Mouse (Mus musculus) R1 (cell line): ENCODE results near the gene Allc.

ENCODE experiments used
- DNase-seq: peaks from one replicate; pipeline ENCODE4 v3.0.0-alpha.2; 2018; ENCODE audit warnings: low read depth, low spot score

Gene Allc

GRCm38 (mm10) chr12:28582423-28582822 lies at the start of gene Allc:
TSS of gene Allc (minus strand) at chr12:28582523.
- no peak for DNase-seq

DNA sequence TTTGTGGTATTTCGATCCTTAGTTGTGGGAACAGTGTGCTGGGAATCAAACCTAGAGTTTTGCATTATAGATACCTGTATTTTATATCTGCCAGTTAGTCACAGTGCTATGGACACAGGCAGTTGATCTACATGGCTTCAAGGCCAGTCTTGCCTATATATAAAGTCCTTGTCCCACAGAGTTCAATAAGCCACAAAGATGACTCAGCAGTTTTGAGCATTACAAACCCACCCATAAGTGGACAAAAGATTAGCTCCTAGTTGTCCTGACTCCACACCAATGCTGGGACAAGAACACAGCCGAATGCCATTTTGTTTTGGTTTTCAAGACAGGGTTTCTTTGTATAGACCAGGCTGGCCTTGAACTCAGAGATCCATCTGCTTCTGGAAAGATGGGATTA lies 46.1 kb upstream of the Allc start:
- DNase-seq, result peak; percentile 58

GRCm38 (mm10) chr12:28627092-28627491 lies 44.8 kb upstream of the Allc start:
- peak; percentile 18 for DNase-seq

GRCm38 (mm10) chr12:28625407-28625806 lies 43.1 kb upstream of the Allc start:
- DNase-seq, result no peak

DNA sequence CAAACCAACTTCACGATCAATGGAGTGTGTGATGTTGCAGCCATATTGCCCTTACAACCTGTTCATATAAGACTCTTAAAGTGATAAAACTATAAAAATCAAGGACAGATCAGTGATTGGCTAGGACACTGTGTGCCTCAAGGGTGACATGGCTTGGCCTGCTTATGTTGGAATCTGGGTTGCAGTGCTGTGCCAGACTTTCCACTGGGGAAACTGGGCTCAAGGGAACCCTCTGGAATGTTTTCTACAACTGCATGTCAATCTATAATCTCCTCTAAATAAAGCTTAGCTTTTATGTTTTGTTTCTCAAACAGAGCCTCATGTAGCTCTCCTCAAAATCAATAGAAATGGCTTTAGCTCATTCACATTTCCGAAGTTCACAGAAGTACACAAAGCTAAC lies 41.9 kb upstream of the Allc start:
- DNase-seq, result no peak

DNA sequence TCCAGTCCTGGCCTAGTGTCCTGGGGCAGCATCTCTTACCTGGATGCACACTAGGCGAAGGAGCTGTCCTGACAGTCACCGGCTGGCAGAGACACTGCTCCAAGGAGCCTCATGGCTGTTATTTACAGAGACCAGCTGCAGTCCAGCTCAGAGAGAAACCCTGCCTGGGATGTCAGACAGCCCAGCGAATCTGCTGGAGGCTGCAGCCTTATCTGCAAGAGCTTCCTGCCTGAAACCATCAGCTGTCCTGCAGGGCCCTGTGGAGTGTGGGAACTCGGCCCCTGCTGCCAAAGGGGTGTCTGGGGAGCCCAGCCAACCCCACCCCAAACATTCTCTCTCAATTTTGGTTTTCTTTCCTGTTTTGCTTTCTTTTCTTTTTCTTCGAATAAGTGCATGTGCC lies 40.9 kb upstream of the Allc start, which contains the start of gene Colec11:
Colec11 (minus strand) TSS at position 183 of the 400 bp plus-strand sequence.
- DNase-seq, result no peak

DNA sequence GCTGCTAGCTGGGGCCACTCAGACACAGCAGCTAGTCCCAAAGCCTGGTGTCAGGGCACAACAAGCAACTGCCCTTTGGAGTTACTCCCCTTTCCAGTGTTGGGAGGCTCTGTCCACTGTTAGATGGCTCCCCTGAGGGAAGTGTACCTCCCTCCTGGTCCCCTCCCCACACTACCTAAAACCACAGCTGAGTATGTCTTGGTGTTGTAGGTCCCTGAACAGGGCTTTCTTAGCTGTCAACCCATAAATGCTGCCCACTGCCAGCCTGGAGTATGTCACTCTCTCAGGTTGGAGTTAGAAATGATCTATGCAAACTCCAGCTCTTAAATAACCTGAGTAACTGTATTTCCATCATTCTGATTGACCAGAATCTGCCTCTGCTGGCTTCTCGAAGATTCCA lies 40.3 kb upstream of the Allc start:
- DNase-seq, result no peak

- no peak for DNase-seq
Measured at GRCm38 (mm10) chr12:28622167-28622532, 39.8 kb upstream of the Allc start.

DNA sequence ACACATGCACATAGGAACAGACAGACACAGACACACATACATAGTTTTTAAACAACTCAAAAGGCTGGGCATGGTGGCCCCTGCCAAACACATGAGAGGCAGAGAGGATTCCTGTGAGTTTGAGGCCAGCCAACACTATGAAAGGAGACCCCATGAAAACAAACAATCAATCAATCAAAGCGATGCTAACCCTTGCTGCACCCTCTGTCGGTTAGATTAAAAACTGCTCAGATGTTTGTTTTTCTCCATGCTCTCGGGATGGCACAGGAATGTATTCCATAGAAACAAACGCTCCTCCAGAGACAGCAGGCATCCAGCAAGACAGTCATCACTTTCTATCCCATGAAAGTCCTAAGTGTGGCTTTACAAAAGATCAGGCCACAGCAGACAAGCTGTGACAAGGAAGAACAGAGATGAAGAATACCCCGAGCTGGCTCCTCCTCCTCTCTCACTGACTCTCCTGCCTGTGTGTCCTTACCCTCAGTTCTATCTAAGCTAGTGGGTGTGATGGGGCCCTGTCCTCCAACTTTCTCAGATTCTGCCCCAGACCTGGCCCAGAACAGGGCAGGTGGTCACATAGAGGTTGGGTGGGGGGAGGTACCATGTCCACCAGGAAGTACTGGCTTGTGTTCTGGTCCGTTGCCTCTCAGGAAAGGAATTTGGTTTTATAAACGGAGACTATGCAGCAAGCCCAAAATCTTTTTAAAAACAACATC lies 39.3 kb upstream of the Allc start:
- no peak for DNase-seq

DNA sequence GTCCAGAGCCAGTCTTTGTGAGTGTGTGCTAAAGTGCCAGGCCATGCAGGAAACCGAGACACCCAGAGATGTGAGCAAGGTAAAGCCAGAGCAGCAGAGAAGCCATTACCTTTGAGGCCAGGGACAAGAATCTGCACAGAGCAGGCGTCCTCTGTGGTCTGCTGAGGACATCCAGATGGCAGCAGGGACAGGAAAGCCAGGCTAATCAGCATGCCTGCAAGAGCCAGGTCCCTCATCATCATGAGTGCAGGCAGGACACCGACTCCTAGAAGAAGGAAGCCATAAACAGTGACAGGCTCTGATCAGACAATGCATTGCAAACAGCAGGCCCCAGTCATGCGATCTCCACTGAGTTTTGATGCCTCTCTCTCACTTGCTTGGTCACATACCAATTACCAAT lies 35.0 kb upstream of the Allc start:
- no peak for DNase-seq

- no peak for DNase-seq
Measured at GRCm38 (mm10) chr12:28614401-28614800, 32.1 kb upstream of the Allc start.

- DNase-seq, result no peak
Measured at GRCm38 (mm10) chr12:28612391-28612790, 30.1 kb upstream of the Allc start.

- DNase-seq, result no peak
Measured at GRCm38 (mm10) chr12:28607546-28608305, 25.4 kb upstream of the Allc start.

DNA sequence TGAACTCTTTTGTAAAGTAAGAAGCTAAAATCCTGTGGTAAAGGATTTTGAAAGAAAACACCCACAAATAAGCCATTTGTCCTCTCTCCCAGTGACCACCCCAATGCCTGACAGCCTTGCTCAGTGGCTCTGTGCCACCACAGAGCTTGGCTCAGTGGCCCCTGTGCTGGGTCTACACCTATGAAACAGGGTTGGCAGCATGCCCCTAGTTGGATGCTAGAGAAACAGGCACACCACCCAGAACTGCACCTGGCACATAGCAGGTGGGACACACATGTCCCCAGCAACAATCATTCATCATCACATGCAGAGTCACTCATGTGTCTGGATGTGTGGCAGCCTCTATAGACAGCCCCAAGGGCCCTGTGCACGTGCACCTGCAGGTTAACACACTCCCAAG lies 21.2 kb upstream of the Allc start:
- no peak for DNase-seq

DNA sequence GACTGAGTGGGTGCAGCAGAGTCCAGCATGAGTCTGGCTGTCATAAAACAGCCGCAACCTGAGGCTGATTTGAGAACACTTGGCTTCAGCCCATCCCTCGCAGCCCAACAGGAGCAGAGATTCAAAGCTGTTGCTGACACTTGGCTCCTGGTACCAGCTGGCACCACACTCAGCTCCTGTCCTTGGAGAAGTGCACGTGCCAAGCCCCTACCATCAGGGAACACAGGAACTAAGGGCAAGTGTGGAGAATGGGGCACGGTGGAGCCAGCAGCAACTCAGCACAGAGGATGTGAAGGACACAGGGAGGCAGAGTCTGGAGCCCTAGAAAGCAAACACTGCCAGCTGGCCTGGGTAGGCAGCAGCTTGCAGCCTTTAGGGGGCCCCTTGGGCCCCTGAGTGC lies 19.9 kb upstream of the Allc start:
- peak; percentile 41 for DNase-seq

- no peak for DNase-seq
Measured at GRCm38 (mm10) chr12:28598526-28598991, 16.2 kb upstream of the Allc start.

- no peak for DNase-seq
Measured at GRCm38 (mm10) chr12:28598110-28598509, 15.8 kb upstream of the Allc start.

DNA sequence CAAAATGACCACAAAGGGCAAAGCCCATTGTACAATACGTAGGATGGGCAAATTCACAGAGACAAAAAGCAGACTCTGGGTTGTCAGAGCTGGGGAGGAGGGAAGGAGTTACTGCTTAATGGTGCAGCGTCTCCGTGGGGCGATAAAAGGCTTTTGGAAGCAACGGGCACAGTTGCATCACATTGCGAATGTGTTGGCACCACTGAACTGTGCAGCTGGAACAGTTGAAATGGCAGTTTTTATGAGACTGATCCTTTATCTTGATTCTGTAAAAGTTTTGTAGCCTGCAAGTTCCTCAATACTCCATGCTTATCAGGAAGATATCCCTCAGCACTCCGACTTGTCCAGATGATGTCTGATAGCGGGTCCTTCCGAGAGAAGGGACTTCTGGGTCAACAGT lies 15.4 kb upstream of the Allc start:
- DNase-seq, result no peak

DNA sequence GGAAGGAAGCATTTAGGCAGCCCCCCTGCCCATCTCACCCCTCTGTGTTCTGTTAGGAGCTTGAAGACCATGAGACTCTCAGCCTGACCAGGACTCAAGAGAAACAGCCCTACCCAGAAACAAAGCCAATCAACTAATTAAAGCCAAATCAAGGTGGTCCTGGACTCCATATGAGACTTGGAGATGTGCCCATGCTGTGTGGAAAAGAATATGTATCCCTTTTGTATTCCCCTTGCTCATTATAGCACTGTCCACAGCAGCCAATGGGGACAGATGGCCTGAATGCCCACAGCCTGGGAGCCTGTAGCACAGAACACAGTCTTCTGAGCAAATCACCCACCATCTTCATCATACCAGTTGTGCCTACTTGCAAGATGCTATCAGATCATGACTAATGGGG lies 14.5 kb upstream of the Allc start:
- DNase-seq, result no peak

- no peak for DNase-seq
Measured at GRCm38 (mm10) chr12:28590428-28590827, 8.1 kb upstream of the Allc start.

GRCm38 (mm10) chr12:28589090-28589868 lies 7.0 kb upstream of the Allc start:
- DNase-seq, result peak; percentile 85

GRCm38 (mm10) chr12:28587949-28588348 lies 5.6 kb upstream of the Allc start:
- DNase-seq, result no peak
